Mouse (Mus musculus) common myeloid progenitor, adult 5-6 weeks (primary cell): Measurements from ENCODE around the gene Mgat4a. TPM values are rescaled to one million over a fixed set of nuclear protein-coding genes. Genes with fewer than 3 reads are reported as not detected.

Experiments
- ATAC-seq: replicated peaks from 2 replicates; pipeline ENCODE4 v1.8.0; 2016; ENCODE audit warnings: low read depth, mild to moderate bottlenecking, moderate TSS enrichment, inconsistent platforms; ENCODE audit not compliant: poor library complexity, severe bottlenecking
- total RNA-seq: library from RNA; stranded (forward); fragments of 200-1000, 187-1606 nt; gene quantifications from 2 replicates; pipeline ENCODE4 v1.2.3, GENCODE M21; 2017

Mgat4a gene
- total RNA-seq, 1 experiment from 2014 or later, result 15.8 TPM

GRCm38 (mm10) chr1:37498911-37499310, 41.9 kb downstream of the Mgat4a start:
- ATAC-seq, result no peak

- no peak for ATAC-seq
Measured at GRCm38 (mm10) chr1:37496591-37497280, 44.1 kb downstream of the Mgat4a start.

- ATAC-seq, result peak; percentile 68
Measured at GRCm38 (mm10) chr1:37495698-37496321, 45.0 kb downstream of the Mgat4a start.

DNA sequence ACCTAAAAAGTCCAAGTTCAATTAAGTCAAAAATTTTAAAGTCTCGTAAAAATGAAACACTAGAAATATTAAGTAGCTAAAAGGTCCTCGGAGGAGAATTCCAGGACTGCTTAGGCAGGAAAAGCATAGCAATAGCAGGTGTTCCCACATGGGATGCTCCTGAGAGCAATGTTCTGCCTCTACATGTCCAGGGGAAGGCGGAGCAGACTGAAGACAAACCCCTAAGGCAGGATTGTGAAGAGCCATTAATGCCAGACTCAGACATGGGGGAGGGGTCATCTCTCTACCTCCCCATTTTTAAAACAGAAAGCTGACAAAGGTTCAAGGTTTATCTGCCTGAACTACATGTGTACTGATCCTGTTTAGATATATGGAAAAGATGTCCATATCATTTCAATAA, 45.7 kb downstream of the Mgat4a start:
- ATAC-seq, result no peak

DNA sequence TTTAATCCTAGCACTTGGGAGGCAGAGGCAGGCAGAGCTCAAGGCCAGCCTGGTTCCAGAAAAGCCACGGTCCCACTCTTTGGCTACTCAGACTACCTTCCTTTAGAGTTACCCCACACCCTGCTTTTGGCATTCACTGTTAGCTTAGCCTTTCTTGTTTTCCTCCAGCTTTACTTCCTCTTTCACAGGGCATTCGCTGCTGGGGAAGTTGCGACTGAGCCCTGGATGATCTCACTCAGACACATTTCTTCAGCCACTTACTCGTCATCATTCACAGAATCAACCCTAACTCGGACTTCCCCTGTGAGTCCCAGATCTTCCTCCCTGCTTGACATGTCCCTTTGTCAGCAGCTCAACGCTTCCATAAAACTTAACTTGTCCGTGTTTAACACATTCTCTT, 49.1 kb downstream of the Mgat4a start:
- ATAC-seq, result peak; percentile 76

DNA sequence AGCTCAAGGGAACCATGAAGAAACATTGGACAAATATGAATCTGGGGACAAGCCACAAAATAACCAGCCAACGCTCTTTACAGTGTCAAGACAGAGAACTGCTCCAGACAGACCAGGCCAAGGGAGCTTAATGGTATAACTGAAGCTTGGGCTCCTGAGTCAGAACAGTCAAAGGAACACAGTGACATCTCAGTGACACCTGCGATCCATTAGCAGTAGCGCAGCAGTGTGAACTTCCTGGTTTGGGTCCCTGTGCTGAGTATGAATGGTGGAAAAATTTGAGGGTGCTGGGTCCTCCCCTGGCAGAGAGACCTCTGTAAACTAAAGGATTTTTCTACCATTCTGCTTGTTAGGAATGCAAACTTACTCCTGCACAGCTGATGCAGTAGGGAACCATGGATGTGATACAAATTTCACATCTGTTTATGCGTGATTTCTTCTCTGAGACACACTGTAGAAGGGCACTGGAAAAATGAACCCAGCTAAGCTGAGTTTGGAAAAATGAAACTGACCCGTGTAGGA, 50.1 kb downstream of the Mgat4a start:
- ATAC-seq, result no peak

DNA sequence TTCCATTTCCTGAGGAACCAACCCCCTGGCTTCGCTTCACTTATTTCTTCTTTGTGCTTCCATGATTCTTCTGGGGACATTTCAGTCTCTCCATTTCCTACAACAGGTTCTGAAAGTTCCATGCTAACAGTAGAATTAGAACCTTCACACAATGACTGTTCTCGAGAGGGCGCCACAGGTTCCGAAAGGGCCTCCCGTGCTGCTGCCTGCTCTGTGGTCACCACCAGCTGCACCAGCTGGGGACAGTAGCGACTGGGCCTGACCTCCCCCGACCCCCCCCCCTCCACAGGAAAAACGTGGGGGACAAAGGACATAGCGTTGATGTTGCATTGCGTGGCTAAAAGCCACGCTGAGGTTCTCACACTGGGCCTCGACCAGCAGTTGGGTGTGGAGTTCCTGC, 52.3 kb downstream of the Mgat4a start:
- ATAC-seq, result no peak

DNA sequence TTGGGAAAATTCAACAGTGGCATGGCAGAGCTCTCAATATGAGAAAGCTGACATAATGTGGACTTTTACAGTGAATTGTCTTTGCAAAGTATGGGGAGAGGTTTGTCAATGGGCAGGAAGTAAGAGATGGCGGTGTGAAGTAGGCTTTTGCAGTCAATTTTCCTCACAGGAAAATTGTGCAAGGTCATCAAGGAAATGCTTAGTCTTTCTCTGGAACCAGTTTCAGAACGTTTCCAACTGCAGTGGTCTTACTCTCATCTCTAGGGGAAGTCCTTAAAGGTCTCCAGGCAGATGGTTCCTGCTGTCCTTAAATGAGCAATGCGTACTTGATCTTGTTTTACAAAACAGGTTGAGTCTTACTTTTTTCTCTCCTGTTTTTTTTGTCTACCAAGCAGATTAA, 53.8 kb downstream of the Mgat4a start:
- ATAC-seq, result no peak

- peak; percentile 46 for ATAC-seq
Measured at GRCm38 (mm10) chr1:37486439-37486838, 54.4 kb downstream of the Mgat4a start.

DNA sequence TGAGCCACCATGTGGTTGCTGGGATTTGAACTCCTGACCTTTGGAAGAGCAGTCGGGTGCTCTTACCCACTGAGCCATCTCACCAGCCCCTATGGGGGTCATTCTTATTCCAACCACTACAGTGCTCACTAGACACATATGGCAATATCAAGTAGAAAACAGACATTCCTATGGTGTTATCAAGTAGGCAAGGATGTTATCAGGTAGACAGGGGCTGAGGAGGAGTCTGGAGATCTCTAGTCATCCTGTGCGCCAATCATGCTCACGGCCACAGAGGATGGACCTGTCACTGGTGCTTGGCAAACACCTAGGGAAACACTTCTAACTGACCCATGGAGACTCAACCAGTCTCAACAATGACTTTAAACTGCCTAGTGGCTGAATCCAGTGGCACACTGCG, 56.2 kb downstream of the Mgat4a start:
- no peak for ATAC-seq

DNA sequence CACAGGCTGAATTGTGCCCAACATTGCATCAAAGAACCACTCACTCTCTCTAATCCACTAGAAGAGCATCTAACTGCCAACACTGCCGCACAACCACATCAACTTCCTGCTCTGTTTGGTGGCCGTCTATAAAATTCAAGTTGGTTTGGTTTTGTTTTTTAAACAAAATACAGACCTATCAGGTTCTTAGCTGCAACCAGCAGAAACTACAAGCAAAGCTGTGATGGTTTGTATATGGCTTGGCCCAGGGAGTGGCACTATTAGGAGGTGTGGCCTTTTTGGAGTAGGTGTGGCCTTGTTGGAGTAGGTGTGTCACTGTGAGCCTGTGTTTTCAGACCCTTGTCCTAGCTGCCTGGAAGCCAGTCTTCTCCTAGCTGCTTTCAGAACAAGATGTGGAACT, 59.5 kb downstream of the Mgat4a start:
- 0 out of 2 replicates have a peak, but pooled peaks have one; percentile 3 for ATAC-seq

- no peak for ATAC-seq
Measured at GRCm38 (mm10) chr1:37480731-37481130, 60.1 kb downstream of the Mgat4a start.

DNA sequence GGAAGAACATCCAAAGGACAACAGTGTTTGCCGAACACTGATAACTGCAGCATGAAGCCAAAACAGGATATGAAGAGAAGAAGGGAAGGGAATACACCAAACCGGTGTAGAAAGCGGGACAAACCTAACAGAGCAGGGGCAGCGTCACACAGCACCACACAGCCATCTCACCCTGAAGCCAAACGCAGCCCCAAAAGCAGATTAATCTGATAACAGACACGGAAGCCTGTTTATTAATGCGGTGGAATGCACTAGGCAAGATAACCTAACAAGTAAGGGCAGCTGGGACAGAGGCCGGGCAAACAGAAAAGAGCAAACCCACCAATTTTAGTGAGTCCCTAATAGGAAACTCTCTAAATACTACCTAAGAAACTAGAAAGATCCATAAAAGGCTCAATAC, 61.1 kb downstream of the Mgat4a start:
- 0 out of 2 replicates have a peak, but pooled peaks have one; percentile 13 for ATAC-seq

- peak; percentile 53 for ATAC-seq
Measured at GRCm38 (mm10) chr1:37479074-37479473, 61.7 kb downstream of the Mgat4a start.

DNA sequence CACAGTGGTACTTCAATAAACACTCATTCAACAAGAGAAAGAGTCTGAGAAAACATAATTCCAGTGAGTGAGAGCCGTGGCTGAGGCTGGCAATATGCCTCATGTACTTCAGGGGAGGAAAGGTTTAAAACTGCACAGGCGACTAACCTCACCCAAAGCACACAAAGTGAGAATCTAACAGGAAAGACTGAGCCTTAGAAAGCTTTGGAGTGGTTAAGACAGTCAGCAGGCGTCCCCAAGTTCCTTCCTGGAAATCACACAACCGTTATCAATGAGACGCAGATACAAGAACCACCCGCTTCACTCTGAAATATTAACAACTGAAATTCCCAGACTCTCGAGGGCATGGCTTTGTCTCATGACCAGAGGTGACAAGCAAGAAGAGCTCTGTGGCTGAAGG, 62.4 kb downstream of the Mgat4a start:
- ATAC-seq, result peak; percentile 57

DNA sequence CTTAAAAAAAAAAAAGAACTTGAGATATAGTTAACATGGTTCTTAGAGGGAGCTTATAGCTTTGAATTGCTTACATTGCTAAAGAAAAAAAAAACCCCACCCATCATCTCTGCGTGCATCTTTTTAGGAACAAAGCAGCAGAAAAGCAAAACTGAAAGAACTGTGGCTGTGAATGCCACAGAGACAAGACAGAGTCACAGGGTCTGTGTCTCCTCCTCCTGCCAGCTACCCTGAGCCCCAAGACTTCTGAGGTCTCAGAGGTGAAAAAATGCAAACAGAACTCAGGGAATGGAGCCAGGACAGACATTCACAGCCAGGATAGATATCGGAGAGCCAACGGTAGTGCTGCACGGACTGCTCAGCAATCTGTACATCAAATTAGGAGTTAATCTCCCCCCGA, 62.9 kb downstream of the Mgat4a start:
- peak; percentile 19; the same call in 1 of the 2 replicates for ATAC-seq

GRCm38 (mm10) chr1:37477250-37477649, 63.6 kb downstream of the Mgat4a start:
- no peak for ATAC-seq

DNA sequence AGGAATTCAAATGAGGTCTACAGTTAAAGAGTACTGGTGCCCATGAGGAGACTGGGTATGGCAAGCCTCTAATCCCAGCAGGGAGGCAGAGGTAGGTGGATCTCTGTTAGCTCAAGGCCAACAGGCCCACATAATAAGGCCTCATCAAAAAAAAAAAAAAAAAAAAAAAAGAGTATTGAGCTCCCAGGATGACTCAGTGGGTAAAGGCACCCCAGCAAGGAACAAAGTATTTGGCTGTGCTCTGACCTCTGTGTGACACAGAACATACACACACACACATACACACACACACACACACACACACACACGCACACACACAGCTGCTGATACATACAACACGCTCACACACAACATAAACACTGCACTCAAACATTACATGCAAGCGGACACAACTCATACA, 65.5 kb downstream of the Mgat4a start:
- ATAC-seq, result no peak

GRCm38 (mm10) chr1:37474634-37475190, 66.1 kb downstream of the Mgat4a start:
- 0 out of 2 replicates have a peak, but pooled peaks have one; percentile 12 for ATAC-seq

GRCm38 (mm10) chr1:37474046-37474445, 66.8 kb downstream of the Mgat4a start:
- 0 out of 2 replicates have a peak, but pooled peaks have one; percentile 28 for ATAC-seq

DNA sequence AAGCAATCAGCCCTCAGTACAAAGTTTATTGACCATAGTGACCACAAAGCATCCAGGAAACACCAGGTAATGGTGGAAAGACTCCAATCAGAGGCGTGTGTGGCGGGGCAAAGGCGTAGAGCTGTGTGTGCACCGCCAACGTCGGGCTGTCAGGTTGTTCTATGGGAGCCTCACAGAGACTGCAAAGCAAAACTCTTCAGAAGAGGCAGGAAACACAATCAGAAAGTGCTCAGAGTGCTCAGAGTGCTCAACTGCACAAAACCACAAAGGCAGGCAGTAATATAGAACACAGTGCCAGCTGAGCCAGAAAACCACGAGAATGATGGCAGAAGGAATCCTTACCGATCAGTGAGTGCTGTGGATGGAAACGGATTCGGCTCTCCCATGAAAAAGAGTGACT, 67.6 kb downstream of the Mgat4a start:
- no peak for ATAC-seq
